In genomic region chr13:29247800-29248199, GRCm38 (mm10) we compare ENCODE assay signal across 15 mouse cellular contexts.
A peak's percentile ranks its signal among the peaks of the same experiment; 100 is the strongest.
DNase-seq lines count a peak whose midpoint lies in the region; ATAC-seq and TF ChIP-seq lines count a peak whose summit lies in the region.
"Had no signal": no experiment of that assay in that cellular context is flagged by ENCODE, and none has a peak within 500 bp of the region (broad histone marks: within the 10 kb centered on the region; RNA-seq: fewer than 3 reads in every experiment).

No protein-coding gene starts in this region.

- H3K36me3 ChIP-seq in heart, embryonic 12.5 days = no peaks in the 10 kb centered on the region
- no peaks in the 10 kb centered on the region for H3K36me3 ChIP-seq in liver, adult 2 months (ENCODE audit: control insufficient read depth, insufficient read depth, low read length)
- no peaks in the 10 kb centered on the region for H3K36me3 ChIP-seq in myocyte (ENCODE audit: control insufficient read depth, insufficient read depth)
- H3K36me3 ChIP-seq: G1E; hindbrain, embryonic 15.5 days had no signal

- H3K9me3 ChIP-seq in heart, embryonic 12.5 days (replicated peaks) = no peaks in the 10 kb centered on the region
- H3K9me3 ChIP-seq: G1E; hindbrain, embryonic 15.5 days had no signal

- no peaks in the 10 kb centered on the region for H3K79me2 ChIP-seq in liver, adult 2 months (ENCODE audit: control insufficient read depth, insufficient read depth, low read length)
- H3K79me2 ChIP-seq in myocyte (ENCODE audit: control insufficient read depth, insufficient read depth) = no peaks in the 10 kb centered on the region

- H3K9ac ChIP-seq in heart, embryonic 12.5 days = no peak overlapping the region
- H3K9ac ChIP-seq in liver, adult 2 months (ENCODE audit: low read depth, low read length) = no peak overlapping the region
- H3K9ac ChIP-seq: hindbrain, embryonic 15.5 days had no signal

- H3K4me3 ChIP-seq in heart, embryonic 12.5 days = no peak overlapping the region
- H3K4me3 ChIP-seq in liver, adult 2 months (ENCODE audit: insufficient read depth, low read depth, low read length) = no peak overlapping the region
- H3K4me3 ChIP-seq in myocyte = no peak overlapping the region
- H3K4me3 ChIP-seq: erythroblast, embryonic 14.5 days; hindbrain, embryonic 15.5 days had no signal

- no peak for TF ChIP-seq CTCF in liver, adult 2 months (IDR thresholded peaks at IDR 0.05; ENCODE audit: low read depth, low read length)

- H3ac ChIP-seq in myocyte (ENCODE audit: control insufficient read depth, insufficient read length) = no peak overlapping the region

- no peak overlapping the region for H3K4me2 ChIP-seq in heart, embryonic 12.5 days
- no peak overlapping the region for H3K4me2 ChIP-seq in myocyte (ENCODE audit: low read depth)
- H3K4me2 ChIP-seq: hindbrain, embryonic 15.5 days had no signal

- DNase-seq in heart, adult 8-10 months (ENCODE audit: low spot score) = peak; percentile 25
- peak; percentile 32 for DNase-seq in liver, adult 2 months (ENCODE audit: extremely low read depth, low read depth, low spot score)
- DNase-seq in liver = no peak
- DNase-seq in Muller cell, postnatal 12 days (ENCODE audit: inconsistent ontology term) = peak; percentile 31
- DNase-seq in neural tube, embryonic 10.5 days (ENCODE audit: extremely low spot score, low spot score) = no peak
- DNase-seq: cerebellum, postnatal 10 days; embryo, embryonic 11 days; kidney, adult 11 months; layer of hippocampus, adult 9-11 months had no signal

- no peak for ATAC-seq in heart, embryonic 12.5 days (ENCODE audit: insufficient number of reproducible peaks, low FRiP score)
- ATAC-seq: forebrain, embryonic 16.5 days had no signal

- H3K4me1 ChIP-seq in heart, embryonic 12.5 days (replicated peaks) = no peaks in the 10 kb centered on the region
- no peaks in the 10 kb centered on the region for H3K4me1 ChIP-seq in liver, adult 2 months (ENCODE audit: control insufficient read depth, insufficient read depth, low read length)
- H3K4me1 ChIP-seq: hindbrain, embryonic 15.5 days had no signal

- 48% methylated on average over 3 of the region's 3 CpGs for WGBS in heart, embryonic 12.5 days
- WGBS in liver, adult 2 months = 75% methylated on average over 3 of the region's 3 CpGs

- no peak overlapping the region for H3K27ac ChIP-seq in heart, embryonic 12.5 days (ENCODE audit: poor library complexity, severe bottlenecking)
- no peak overlapping the region for H3K27ac ChIP-seq in liver, adult 2 months (replicated peaks; ENCODE audit: insufficient read depth, low read depth, low read length)
- H3K27ac ChIP-seq: hindbrain, embryonic 15.5 days had no signal

- H3K27me3 ChIP-seq in heart, embryonic 12.5 days (replicated peaks) = no peaks in the 10 kb centered on the region
- no peaks in the 10 kb centered on the region for H3K27me3 ChIP-seq in liver, adult 2 months (ENCODE audit: control insufficient read depth, insufficient read depth, low read length)
- no peaks in the 10 kb centered on the region for H3K27me3 ChIP-seq in myocyte (ENCODE audit: control insufficient read depth, insufficient read depth, insufficient read length)
- H3K27me3 ChIP-seq: hindbrain, embryonic 15.5 days had no signal

- no peak for TF ChIP-seq POLR2A in liver, adult 2 months (IDR thresholded peaks at IDR 0.05; ENCODE audit: extremely low read depth, insufficient read depth, low read length)
- TF ChIP-seq POLR2A in myocyte (IDR thresholded peaks at IDR 0.05; ENCODE audit: insufficient read length, low read depth) = no peak

TF ChIP-seq in myocyte, 11 proteins besides CTCF, POLR2A, EP300 and RAD21:
- TF ChIP-seq CEBPB (IDR thresholded peaks at IDR 0.05; ENCODE audit: insufficient read depth, poor library complexity, severe bottlenecking) = peak; percentile 18; the same call in 1 of the 2 replicates
- peak; percentile 45 for TF ChIP-seq USF1 (IDR thresholded peaks at IDR 0.05; ENCODE audit: low read depth)
- no peak for TF ChIP-seq REST (IDR thresholded peaks at IDR 0.05; ENCODE audit: insufficient read depth, insufficient read length)

Comparison
In these comparisons a context has a peak if more than half of its experiments do, and no peak if none do; other contexts are left out.
1. DNase-seq: peak in heart, adult 8-10 months (single experiment), liver, adult 2 months (single experiment) and Muller cell, postnatal 12 days (single experiment); none in liver (single experiment) and neural tube, embryonic 10.5 days (single experiment).